Mouse (Mus musculus) embryonic fibroblast, embryonic 13.5 days (primary cell): ENCODE data around the gene Rnf146.

Experiments used
- CTCF ChIP-seq: IDR thresholded peaks from 2 replicates; pipeline ENCODE4 v1.5.1; 2011; ENCODE audit warnings: mild to moderate bottlenecking, control low read depth, low read length, moderate library complexity, borderline replicate concordance; ENCODE audit not compliant: insufficient read depth
- POLR2A ChIP-seq: IDR thresholded peaks from 2 replicates; pipeline ENCODE4 v1.6.1; 2011; ENCODE audit warnings: low read depth, mild to moderate bottlenecking, control low read depth, low read length, moderate library complexity

DNA sequence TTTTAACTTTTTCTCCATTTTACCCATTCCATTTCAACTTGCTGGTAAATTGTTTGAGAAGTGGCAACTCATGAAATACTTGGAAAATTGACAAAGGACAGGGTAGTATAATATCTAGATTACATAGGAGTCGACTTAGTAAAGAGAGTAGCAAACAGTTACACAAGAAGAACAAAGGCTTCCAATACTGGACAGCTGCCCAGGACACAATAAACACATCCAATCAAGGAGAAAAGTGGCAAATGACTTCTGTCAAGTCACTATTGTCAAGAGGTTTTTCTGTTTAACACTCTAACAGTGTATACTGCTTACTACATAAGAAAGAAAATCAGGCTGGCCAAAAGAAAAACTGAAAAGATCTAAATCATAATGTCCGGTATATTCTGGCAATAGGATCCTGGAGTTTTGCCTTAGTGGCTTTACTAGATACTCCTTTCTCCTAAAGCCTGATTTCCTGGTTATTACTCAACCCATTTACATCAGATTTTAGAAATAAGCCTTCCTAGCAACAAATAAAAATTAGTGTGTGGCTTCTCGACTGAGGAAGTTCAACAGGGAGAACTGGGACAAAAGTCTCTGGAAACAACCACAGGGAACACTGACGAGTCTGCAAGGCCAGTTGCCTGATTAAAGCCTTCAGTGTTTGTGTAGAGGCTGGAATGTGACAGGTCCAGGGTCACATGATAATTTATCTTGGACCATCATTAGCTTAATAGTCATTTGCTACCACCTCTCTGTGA, 50.6 kb downstream of the Rnf146 start:
- TF ChIP-seq CTCF (no peak), POLR2A (no peak)
